Mouse (Mus musculus): ENCODE results near the gene Ehbp1.

The Ehbp1 gene

GRCm38 (mm10) chr11:22001321-22002061, 340.6 kb downstream of the Ehbp1 start:
- ATAC-seq (ENCODE audit: low TSS enrichment), result peak; percentile 48

- ATAC-seq (ENCODE audit: low TSS enrichment), result no peak
Measured at GRCm38 (mm10) chr11:22000316-22001076, 341.6 kb downstream of the Ehbp1 start.

- ATAC-seq (ENCODE audit: low TSS enrichment), result no peak
Measured at GRCm38 (mm10) chr11:21999396-22000315, 342.4 kb downstream of the Ehbp1 start.

- ATAC-seq (ENCODE audit: low TSS enrichment), result no peak
Measured at GRCm38 (mm10) chr11:21998141-21999047, 343.7 kb downstream of the Ehbp1 start.

GRCm38 (mm10) chr11:21997561-21998140, 344.4 kb downstream of the Ehbp1 start:
- ATAC-seq (ENCODE audit: low TSS enrichment), result no peak

GRCm38 (mm10) chr11:21996661-21997560, 345.2 kb downstream of the Ehbp1 start:
- peak; percentile 29; the same call in 1 of the 2 replicates for ATAC-seq (ENCODE audit: low TSS enrichment)

GRCm38 (mm10) chr11:21996325-21996647, 345.8 kb downstream of the Ehbp1 start:
- ATAC-seq (ENCODE audit: low TSS enrichment), result no peak

- ATAC-seq (ENCODE audit: low TSS enrichment), result no peak
Measured at GRCm38 (mm10) chr11:21995534-21996324, 346.4 kb downstream of the Ehbp1 start.

GRCm38 (mm10) chr11:21994377-21995370, 347.4 kb downstream of the Ehbp1 start:
- no peak for ATAC-seq (ENCODE audit: low TSS enrichment)

GRCm38 (mm10) chr11:21993597-21994376, 348.3 kb downstream of the Ehbp1 start:
- ATAC-seq (ENCODE audit: low TSS enrichment), result no peak

GRCm38 (mm10) chr11:21992761-21993596, 349.1 kb downstream of the Ehbp1 start:
- ATAC-seq (ENCODE audit: low TSS enrichment), result no peak

- ATAC-seq (ENCODE audit: low TSS enrichment), result no peak
Measured at GRCm38 (mm10) chr11:21988398-21988946, 353.6 kb downstream of the Ehbp1 start.

GRCm38 (mm10) chr11:21985118-21985517, 357.0 kb downstream of the Ehbp1 start:
- ATAC-seq (ENCODE audit: low TSS enrichment), result no peak

- no peak for ATAC-seq (ENCODE audit: low TSS enrichment)
Measured at GRCm38 (mm10) chr11:21974005-21974531, 368.0 kb downstream of the Ehbp1 start.

- ATAC-seq (ENCODE audit: low TSS enrichment), result no peak
Measured at GRCm38 (mm10) chr11:21973597-21973996, 368.5 kb downstream of the Ehbp1 start.
